In genomic region chr16:32431047-32431591, GRCm38 (mm10) we compare ENCODE assay signal across 8 mouse cellular contexts. TPM values are rescaled to one million over a fixed set of nuclear protein-coding genes. Genes with fewer than 3 reads are reported as not detected.
DNase-seq lines count a peak whose midpoint lies in the region; ATAC-seq and TF ChIP-seq lines count a peak whose summit lies in the region.

No protein-coding gene starts in this region.

- no peak for TF ChIP-seq CTCF in left cerebral cortex, adult 2 months (IDR thresholded peaks at IDR 0.05)
- TF ChIP-seq CTCF in bone marrow, adult 2 months (IDR thresholded peaks at IDR 0.05; ENCODE audit: control insufficient read depth, insufficient read depth, low read length), result no peak
- no peak for TF ChIP-seq CTCF in forebrain, postnatal 0 days (IDR thresholded peaks at IDR 0.05; ENCODE audit: low read depth)
- TF ChIP-seq CTCF in liver, embryonic 14.5 days (IDR thresholded peaks at IDR 0.05; ENCODE audit: low read depth), result no peak

- peak overlapping the region; percentile 66 for H3K4me2 ChIP-seq in forebrain, postnatal 0 days (ENCODE audit: low read depth)
- H3K4me2 ChIP-seq in liver, embryonic 14.5 days (ENCODE audit: low read depth), result peak overlapping the region; percentile 90
- H3K4me2 ChIP-seq in neural tube, embryonic 12.5 days (replicated peaks), result peak overlapping the region; percentile 85

- no peaks in the 10 kb centered on the region for H3K9me3 ChIP-seq in forebrain, postnatal 0 days (ENCODE audit: low read length)
- H3K9me3 ChIP-seq in liver, embryonic 14.5 days (ENCODE audit: control insufficient read depth, low read length), result no peaks in the 10 kb centered on the region
- no peaks in the 10 kb centered on the region for H3K9me3 ChIP-seq in neural tube, embryonic 12.5 days

- peak; percentile 31; the same call in 1 of the 2 replicates for TF ChIP-seq POLR2A in bone marrow, adult 2 months (IDR thresholded peaks at IDR 0.05; ENCODE audit: borderline replicate concordance, control insufficient read depth, low read depth, low read length)

- WGBS in bone marrow, adult 2 months, result under 1% methylated on average over 28 of the region's 28 CpGs
- WGBS in forebrain, postnatal 0 days, result under 1% methylated on average over 28 of the region's 28 CpGs
- WGBS in liver, embryonic 14.5 days (ENCODE audit: insufficient replicate concordance), result 2% methylated on average over 28 of the region's 28 CpGs
- 3% methylated on average over 28 of the region's 28 CpGs for WGBS in neural tube, embryonic 12.5 days

- no peak for DNase-seq in left cerebral cortex, adult 2 months (ENCODE audit: extremely low spot score in 1 of 2, low spot score in 2 of 2)
- DNase-seq in left cerebral cortex, postnatal 25 days (ENCODE audit: low spot score in 2 of 2), result no peak
- DNase-seq in forebrain, postnatal 0 days, result no peak
- no peak for DNase-seq in liver, embryonic 14.5 days (ENCODE audit: low read depth in 3 of 3, low spot score in 3 of 3)
- no peak for DNase-seq in left cerebral cortex, adult 9 months (ENCODE audit: low spot score in 2 of 2)
- DNase-seq in kidney, postnatal 10 days, result no peak

- H3K9ac ChIP-seq in forebrain, postnatal 0 days, result peak overlapping the region; percentile 80
- H3K9ac ChIP-seq in liver, embryonic 14.5 days (replicated peaks), result peak overlapping the region; percentile 99
- peak overlapping the region; percentile 76 for H3K9ac ChIP-seq in neural tube, embryonic 12.5 days

- TF ChIP-seq EP300 in liver, embryonic 14.5 days (IDR thresholded peaks at IDR 0.05; ENCODE audit: low read depth), result no peak

- intact Hi-C loops in left cerebral cortex, adult 2 months (cut with DNase I), result loop anchor here (2.0 kb wide), 1 partner anchor 98 kb away; the partner anchor contains the start of gene Ubxn7
- intact Hi-C loops in left cerebral cortex, postnatal 25 days (cut with DNase I), result loop anchor here (2.0 kb wide), 1 partner anchor 98 kb away; the partner anchor contains the start of gene Ubxn7

- no peaks in the 10 kb centered on the region for H3K36me3 ChIP-seq in forebrain, postnatal 0 days (ENCODE audit: insufficient read depth)
- H3K36me3 ChIP-seq in liver, embryonic 14.5 days (replicated peaks; ENCODE audit: control insufficient read depth, insufficient read depth, low read depth), result peaks cover 4% of the 10 kb centered on the region
- H3K36me3 ChIP-seq in neural tube, embryonic 12.5 days, result no peaks in the 10 kb centered on the region

- H3K4me1 ChIP-seq in bone marrow, adult 2 months (ENCODE audit: control insufficient read depth, insufficient read depth, low read length), result no peaks in the 10 kb centered on the region; the same call in 1 of the 2 replicates
- peaks cover 15% of the 10 kb centered on the region for H3K4me1 ChIP-seq in forebrain, postnatal 0 days (ENCODE audit: insufficient read depth)
- H3K4me1 ChIP-seq in liver, embryonic 14.5 days (replicated peaks; ENCODE audit: control insufficient read depth in 2 of 2, insufficient read depth in 2 of 2, low read length in 1 of 2), result peaks cover 25 to 29% of the 10 kb centered on the region in 2 experiments
- peaks cover 12% of the 10 kb centered on the region; the same call in 1 of the 2 replicates for H3K4me1 ChIP-seq in neural tube, embryonic 12.5 days

- H3K27me3 ChIP-seq in forebrain, postnatal 0 days (ENCODE audit: insufficient read depth, low read length), result no peaks in the 10 kb centered on the region
- H3K27me3 ChIP-seq in liver, embryonic 14.5 days (ENCODE audit: control insufficient read depth, insufficient read depth, low read length), result no peaks in the 10 kb centered on the region
- H3K27me3 ChIP-seq in neural tube, embryonic 12.5 days (replicated peaks), result no peaks in the 10 kb centered on the region

- peak overlapping the region; percentile 94 for H3K27ac ChIP-seq in left cerebral cortex, adult 2 months
- peak overlapping the region; percentile 95 for H3K27ac ChIP-seq in bone marrow, adult 2 months (ENCODE audit: control insufficient read depth, insufficient read depth, low read depth, low read length, poor library complexity)
- H3K27ac ChIP-seq in forebrain, postnatal 0 days (ENCODE audit: low read depth, low read length), result peak overlapping the region; percentile 89
- H3K27ac ChIP-seq in liver, embryonic 14.5 days, result peak overlapping the region; percentile 91
- H3K27ac ChIP-seq in neural tube, embryonic 12.5 days, result peak overlapping the region; percentile 57; the same call in 1 of the 2 replicates

- no peak for ATAC-seq in forebrain, postnatal 0 days
- ATAC-seq in liver, embryonic 14.5 days (ENCODE audit: insufficient read depth), result peak; percentile 71
- ATAC-seq in neural tube, embryonic 12.5 days (ENCODE audit: low FRiP score, low read depth), result peak; percentile 84

- H3K4me3 ChIP-seq in left cerebral cortex, adult 2 months, result peak overlapping the region; percentile 69
- H3K4me3 ChIP-seq in bone marrow, adult 2 months (replicated peaks; ENCODE audit: control insufficient read depth, low read depth, low read length), result peak overlapping the region; percentile 95
- peak overlapping the region; percentile 78 for H3K4me3 ChIP-seq in forebrain, postnatal 0 days (ENCODE audit: low read depth, low read length)
- peak overlapping the region; percentile 87 to 95 for H3K4me3 ChIP-seq in liver, embryonic 14.5 days (ENCODE audit: insufficient read depth in 1 of 2, low read depth in 2 of 2, low read length in 2 of 2)
- peak overlapping the region; percentile 80 for H3K4me3 ChIP-seq in neural tube, embryonic 12.5 days

RNA-seq across cellular contexts. Expression of gene Pcyt1a, which starts 0.4 kb away (rescaled TPM):
- total RNA-seq in left cerebral cortex, adult 2 months (2021), result 10 to 100 TPM; 39.6 to 42.7 TPM
- 10 to 100 TPM; 38.2 to 40.3 TPM for total RNA-seq in left cerebral cortex, postnatal 25 days (2021)
- polyA plus RNA-seq in bone marrow, adult 2 months (2011; ENCODE audit: insufficient read depth, insufficient read length, low replicate concordance, missing spikeins), result 40.6 and 49.6 TPM in 2 replicates
- total RNA-seq in forebrain, postnatal 0 days (2014; rRNA removed), result 38.4 and 47.6 TPM in 2 replicates
- polyA plus RNA-seq in forebrain, postnatal 0 days (2015; fragmentation: Nextera tagmentation; extraction: Ambion mirVana), result 44.6 and 47.6 TPM in 2 replicates
- polyA plus RNA-seq in liver, embryonic 14.5 days (2012; rRNA removed), result 12.8 and 16.3 TPM in 2 replicates
- polyA plus RNA-seq in liver, embryonic 14.5 days (2014; fragmentation: Nextera tagmentation; extraction: Ambion mirVana), result 40.3 and 41.6 TPM in 2 replicates
- polyA plus RNA-seq in neural tube, embryonic 12.5 days (2016; fragmentation: Nextera tagmentation; extraction: Ambion mirVana), result 41.1 and 42.2 TPM in 2 replicates

RNA-seq across cellular contexts. Expression of gene Tctex1d2, which starts 11.6 kb away (rescaled TPM):
- 10 to 100 TPM; 13.6 to 14.9 TPM for total RNA-seq in left cerebral cortex, adult 2 months (2021)
- total RNA-seq in left cerebral cortex, postnatal 25 days (2021), result 10 to 100 TPM; 11.2 to 14.1 TPM
- polyA plus RNA-seq in bone marrow, adult 2 months (2011; ENCODE audit: insufficient read depth, insufficient read length, low replicate concordance, missing spikeins), result 5.4 and 13.9 TPM in 2 replicates
- 20.5 and 21.8 TPM in 2 replicates for total RNA-seq in forebrain, postnatal 0 days (2014; rRNA removed)
- 58.2 and 63.2 TPM in 2 replicates for polyA plus RNA-seq in forebrain, postnatal 0 days (2015; fragmentation: Nextera tagmentation; extraction: Ambion mirVana)
- 2.1 and 3.1 TPM in 2 replicates for polyA plus RNA-seq in liver, embryonic 14.5 days (2012; rRNA removed)
- polyA plus RNA-seq in liver, embryonic 14.5 days (2014; fragmentation: Nextera tagmentation; extraction: Ambion mirVana), result 6.4 and 7.2 TPM in 2 replicates
- polyA plus RNA-seq in neural tube, embryonic 12.5 days (2016; fragmentation: Nextera tagmentation; extraction: Ambion mirVana), result 29.5 and 29.9 TPM in 2 replicates

RNA-seq across cellular contexts. Expression of gene Tm4sf19, which starts 30.8 kb away (rescaled TPM):
- not detected for total RNA-seq in left cerebral cortex, adult 2 months (2021)
- under 1 TPM in 1 of 2 experiments, not detected in 1; 0.27 TPM for total RNA-seq in left cerebral cortex, postnatal 25 days (2021)
- 3.2 TPM in 1 of 2 replicates, not detected in the other for polyA plus RNA-seq in bone marrow, adult 2 months (2011; ENCODE audit: insufficient read depth, insufficient read length, low replicate concordance, missing spikeins)
- 0.48 TPM in 1 of 2 replicates, not detected in the other for total RNA-seq in forebrain, postnatal 0 days (2014; rRNA removed)
- not detected in 2 replicates for polyA plus RNA-seq in forebrain, postnatal 0 days (2015; fragmentation: Nextera tagmentation; extraction: Ambion mirVana)
- polyA plus RNA-seq in liver, embryonic 14.5 days (2012; rRNA removed), result 0.04 TPM in 1 of 2 replicates, not detected in the other
- not detected in 2 replicates for polyA plus RNA-seq in liver, embryonic 14.5 days (2014; fragmentation: Nextera tagmentation; extraction: Ambion mirVana)
- polyA plus RNA-seq in neural tube, embryonic 12.5 days (2016; fragmentation: Nextera tagmentation; extraction: Ambion mirVana), result not detected in 2 replicates

RNA-seq across cellular contexts. Expression of gene Slc51a, which starts 56.6 kb away (rescaled TPM):
- total RNA-seq in left cerebral cortex, adult 2 months (2021), result not detected
- not detected for total RNA-seq in left cerebral cortex, postnatal 25 days (2021)
- not detected in 2 replicates for polyA plus RNA-seq in bone marrow, adult 2 months (2011; ENCODE audit: insufficient read depth, insufficient read length, low replicate concordance, missing spikeins)
- not detected in 2 replicates for total RNA-seq in forebrain, postnatal 0 days (2014; rRNA removed)
- polyA plus RNA-seq in forebrain, postnatal 0 days (2015; fragmentation: Nextera tagmentation; extraction: Ambion mirVana), result 0.13 and 0.25 TPM in 2 replicates
- 0.16 and 0.25 TPM in 2 replicates for polyA plus RNA-seq in liver, embryonic 14.5 days (2012; rRNA removed)
- 1.1 and 1.2 TPM in 2 replicates for polyA plus RNA-seq in liver, embryonic 14.5 days (2014; fragmentation: Nextera tagmentation; extraction: Ambion mirVana)
- 0.22 and 0.27 TPM in 2 replicates for polyA plus RNA-seq in neural tube, embryonic 12.5 days (2016; fragmentation: Nextera tagmentation; extraction: Ambion mirVana)
